Mouse (Mus musculus): ENCODE results near the gene Isy1.

DNA sequence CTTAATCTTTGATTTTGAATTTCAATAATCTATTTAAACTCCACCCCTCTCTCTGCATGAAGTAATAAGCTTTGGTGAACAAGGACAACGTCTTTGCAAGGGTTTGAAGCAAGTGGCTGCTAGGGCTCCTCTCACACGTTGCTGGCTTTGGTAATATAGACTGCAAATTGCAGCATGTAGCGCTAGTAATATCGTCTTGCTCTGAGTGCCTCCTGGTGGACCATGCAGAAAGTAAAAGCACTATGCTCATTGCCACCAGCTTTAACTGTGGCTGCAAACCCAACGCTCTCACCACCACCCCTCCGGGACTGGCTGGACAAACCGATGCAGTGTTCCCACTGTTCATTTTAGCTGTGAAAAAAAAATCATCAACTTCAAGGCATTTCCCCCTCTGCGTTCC lies 68.0 kb downstream of the Isy1 start:
- TF ChIP-seq CTCF (IDR thresholded peaks at IDR 0.05) (peak; percentile 38), POLR2A (IDR thresholded peaks at IDR 0.05; ENCODE audit: insufficient read depth, low read depth, low read length) (no peak)
